Mouse (Mus musculus) midbrain, postnatal 0 days (tissue): ENCODE measurements around the gene Hist1h2bh. TPM values are rescaled to one million over a fixed set of nuclear protein-coding genes. Genes with fewer than 3 reads are reported as not detected.

ENCODE experiments used
- ATAC-seq: fragments of 200-750 bp; cut with Nextera tagmentation; 2 replicates; pipeline ENCODE4 v1.8.0; 2017; ENCODE audit warnings: moderate number of reproducible peaks, mild to moderate bottlenecking, moderate TSS enrichment, moderate library complexity; ENCODE audit not compliant: low FRiP score
- DNase-seq: peaks from one replicate; pipeline ENCODE4 v3.0.0-alpha.2; 2015; ENCODE audit warnings: low spot score
- H3K27ac ChIP-seq: fragments of 300-500 bp; sonication (generic); 2 replicates; pipeline ENCODE4 v1.5.1; 2014; ENCODE audit warnings: low read depth, mild to moderate bottlenecking, low read length, mixed read lengths
- H3K27me3 ChIP-seq: fragments of 300-500 bp; sonication (generic); 2 replicates; pipeline ENCODE4 v1.6.1; 2014; ENCODE audit warnings: low read length, control low read depth, mixed read lengths; ENCODE audit not compliant: insufficient read depth
- H3K36me3 ChIP-seq: fragments of 300-500 bp; sonication (generic); 2 replicates; pipeline ENCODE4 v1.6.1; 2014; ENCODE audit warnings: low read length, control low read depth, mixed read lengths; ENCODE audit not compliant: insufficient read depth
- H3K4me1 ChIP-seq: fragments of 300-500 bp; sonication (generic); 2 replicates; pipeline ENCODE4 v1.6.1; 2014; ENCODE audit warnings: mild to moderate bottlenecking, control low read depth, antibody characterized with exemption, low read length, mixed read lengths; ENCODE audit not compliant: insufficient read depth
- H3K4me2 ChIP-seq: fragments of 300-500 bp; sonication (generic); 2 replicates; pipeline ENCODE4 v1.6.1; 2014; ENCODE audit warnings: low read depth, mild to moderate bottlenecking, low read length, mixed read lengths; ENCODE audit not compliant: poor library complexity, severe bottlenecking
- H3K4me3 ChIP-seq: fragments of 300-500 bp; sonication (generic); 2 replicates; pipeline ENCODE4 v1.5.1; 2014; ENCODE audit warnings: low read depth, mild to moderate bottlenecking, low read length, moderate library complexity
- H3K9ac ChIP-seq: fragments of 300-500 bp; sonication (generic); replicated peaks from 2 replicates; pipeline ENCODE4 v1.6.1; 2014; ENCODE audit warnings: mild to moderate bottlenecking, low read length, moderate library complexity, mixed read lengths; ENCODE audit not compliant: poor library complexity, severe bottlenecking
- H3K9me3 ChIP-seq: fragments of 300-500 bp; sonication (generic); 2 replicates; pipeline ENCODE4 v1.6.1; 2016; ENCODE audit warnings: low read length, control low read depth
- CTCF ChIP-seq: IDR thresholded peaks from 2 replicates; pipeline ENCODE4 v1.5.1; 2016; ENCODE audit warnings: antibody characterized with exemption, mild to moderate bottlenecking
- WGBS: fragments of 180-500 bp; shearing (Covaris S2); extraction: QIAGEN DNeasy Blood & Tissue Kit; methylation state at CpG from one replicate; pipeline ENCODE4 v1.1.7; 2014; 5-methylcytosine and 5-hydroxymethylcytosine counted together
- microRNA-seq: library from miRNA; unstranded; fragments of <30 nt; microRNA quantifications from one replicate; pipeline ENCODE4, GENCODE M21; 2016; ENCODE audit warnings: borderline number of aligned reads
- polyA plus RNA-seq: library from polyadenylated mRNA; unstranded; fragments of >200 nt; fragmentation: Nextera tagmentation; extraction: Ambion mirVana; gene quantifications from 2 replicates; pipeline ENCODE4 v1.2.1, GENCODE M21; 2015
- total RNA-seq: library from RNA; depleted of rRNA; stranded (reverse); fragments of >200 nt; gene quantifications from 2 replicates; pipeline ENCODE4 v1.2.3, GENCODE M21; 2014; rRNA removed

The Hist1h2bh gene
- total and polyA plus RNA-seq, 2 experiments from 2014 or later: 0.16 to 34.2 TPM

DNA sequence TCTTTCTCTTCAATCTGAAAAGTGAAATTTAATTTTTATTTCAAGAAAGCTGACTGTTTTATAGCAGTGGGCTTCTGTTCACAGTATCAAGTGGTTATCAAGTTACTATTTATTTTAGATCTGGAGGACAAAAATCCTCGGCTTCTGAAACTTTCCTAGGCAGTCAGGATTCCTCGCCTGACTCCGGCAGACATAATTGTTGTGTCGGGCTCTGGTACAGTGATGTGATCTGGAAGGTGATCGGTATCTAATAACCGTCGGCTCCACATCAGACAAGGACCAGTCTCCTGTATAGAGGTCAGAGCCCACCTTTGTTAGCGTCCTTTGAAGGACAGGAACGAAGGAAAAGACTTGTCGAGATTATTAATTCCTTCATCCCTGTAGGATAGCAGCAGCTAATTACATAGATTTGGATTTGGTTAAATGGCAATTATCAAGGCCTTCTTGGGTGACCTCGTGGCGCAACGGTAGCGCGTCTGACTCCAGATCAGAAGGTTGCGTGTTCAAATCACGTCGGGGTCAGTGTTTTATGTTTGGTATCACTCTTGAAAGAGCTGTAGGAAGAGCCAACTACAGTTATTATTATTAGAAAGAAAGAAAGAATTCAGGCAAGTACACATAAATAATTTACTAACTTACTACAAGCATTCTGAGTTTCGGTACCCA, 45.4 kb downstream of the Hist1h2bh start:
- Histone ChIP-seq H3K4me1 (no peaks in the 10 kb centered on the region), H3K9ac (no peak overlapping the region), H3K4me2 (peak overlapping the region; percentile 45), H3K27ac (no peak overlapping the region), H3K9me3 (no peaks in the 10 kb centered on the region), H3K36me3 (no peaks in the 10 kb centered on the region), H3K4me3 (peak overlapping the region; percentile 31), H3K27me3 (0 out of 2 replicates have a peak, but pooled peaks cover 4% of the 10 kb centered on the region)
- no peak for ATAC-seq
- WGBS: 7% methylated on average over 19 of the region's 19 CpGs
- DNase-seq: peak; percentile 46
- TF ChIP-seq CTCF: no peak

DNA sequence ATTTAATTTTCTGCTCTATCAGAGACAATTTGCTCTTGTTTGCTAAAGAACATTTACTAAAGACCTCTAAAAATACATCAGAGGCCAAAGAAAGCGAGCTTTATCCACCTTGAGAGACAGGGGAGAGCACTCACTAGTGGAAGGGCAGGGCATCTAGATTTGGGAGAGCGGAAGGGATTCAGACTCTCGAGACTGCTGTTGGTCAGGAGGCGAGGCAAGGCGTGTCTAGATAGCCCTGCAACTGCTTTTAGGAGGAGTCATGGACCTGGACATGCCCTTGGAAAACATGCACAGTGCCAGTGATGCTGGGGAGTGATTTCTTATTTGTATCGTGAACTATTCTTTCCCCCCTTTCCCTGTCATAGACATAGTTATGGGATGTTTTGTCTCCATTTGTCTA, 47.7 kb downstream of the Hist1h2bh start:
- no peaks in the 10 kb centered on the region for H3K4me1 ChIP-seq
- H3K4me3 ChIP-seq: no peak overlapping the region
- no peak overlapping the region for H3K9ac ChIP-seq
- no peaks in the 10 kb centered on the region for H3K36me3 ChIP-seq
- DNase-seq (no peak), ATAC-seq (no peak)
- H3K27me3 ChIP-seq: 0 out of 2 replicates have a peak, but pooled peaks cover 4% of the 10 kb centered on the region
- H3K4me2 ChIP-seq: no peak overlapping the region
- no peaks in the 10 kb centered on the region for H3K9me3 ChIP-seq
- no peak for TF ChIP-seq CTCF
- no peak overlapping the region for H3K27ac ChIP-seq
- WGBS: 84% methylated on average over 6 of the region's 6 CpGs

DNA sequence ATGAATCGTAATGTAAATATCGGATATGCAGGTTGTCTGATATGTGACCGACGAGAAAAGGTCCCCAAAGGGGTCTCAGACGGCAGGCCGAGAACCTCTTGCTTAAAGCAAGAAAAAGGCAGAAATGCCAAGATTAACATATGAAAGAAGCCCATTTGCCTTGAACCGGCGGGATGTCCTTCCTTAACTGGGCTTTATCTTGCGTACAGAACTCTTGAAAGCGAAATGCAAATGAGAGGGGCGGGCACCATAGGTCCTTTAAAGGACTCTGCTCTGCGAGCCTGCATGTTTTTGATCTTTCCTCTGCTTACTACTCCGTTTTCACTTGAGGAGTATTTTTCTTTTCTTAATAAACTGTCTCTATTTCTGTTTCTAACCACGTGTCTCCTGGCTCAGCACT, 51.2 kb downstream of the Hist1h2bh start:
- no peak for TF ChIP-seq CTCF
- ATAC-seq (no peak), DNase-seq (no peak)
- Histone ChIP-seq H3K9me3 (no peaks in the 10 kb centered on the region), H3K27ac (no peak overlapping the region), H3K4me1 (no peaks in the 10 kb centered on the region), H3K36me3 (no peaks in the 10 kb centered on the region), H3K4me2 (peak overlapping the region; percentile 38), H3K9ac (no peak overlapping the region), H3K27me3 (no peaks in the 10 kb centered on the region), H3K4me3 (0 out of 2 replicates have a peak overlapping the region, but pooled peaks have one; percentile 0)
- 6% methylated on average over 14 of the region's 14 CpGs for WGBS

Small RNAs within 50 kb of the gene (microRNA-seq; reads per million reads assigned to microRNA genes)
- gene Gm44297: not detected
- gene Gm44359: not detected
- not detected for gene Gm44394
- gene n-TStga1: not detected

Other genes starting within 250 kb of the Hist1h2bh start
Only the 30 nearest of the 34 such genes appear.
- gene Zfp322a, start 174.2 kb downstream of the Hist1h2bh start, total RNA-seq: 19.7 and 32.5 TPM in 2 replicates
- 31.1 and 31.5 TPM in 2 replicates for gene Zfp322a, start 174.2 kb downstream of the Hist1h2bh start, polyA plus RNA-seq
- 4.9 and 7.3 TPM in 2 replicates for gene Abt1, start 119.5 kb downstream of the Hist1h2bh start, total RNA-seq
- 5.2 and 6.0 TPM in 2 replicates for gene Abt1, start 119.5 kb downstream of the Hist1h2bh start, polyA plus RNA-seq
- 0.05 TPM in 1 of 2 replicates, not detected in the other for gene Btn1a1, start 77.5 kb downstream of the Hist1h2bh start, total RNA-seq
- gene Btn1a1, start 77.5 kb downstream of the Hist1h2bh start, polyA plus RNA-seq: 0.04 and 0.07 TPM in 2 replicates
- 0.16 TPM in 1 of 2 replicates, not detected in the other for gene Btn2a2, start 54.5 kb downstream of the Hist1h2bh start, total RNA-seq
- gene Btn2a2, start 54.5 kb downstream of the Hist1h2bh start, polyA plus RNA-seq: not detected in 2 replicates
- gene Hist1h4h, start 12.3 kb downstream of the Hist1h2bh start, total RNA-seq: 1,176 and 1,474 TPM in 2 replicates
- 3.9 and 4.0 TPM in 2 replicates for gene Hist1h4h, start 12.3 kb downstream of the Hist1h2bh start, polyA plus RNA-seq
- gene Hist1h2af, start 9.5 kb downstream of the Hist1h2bh start, total RNA-seq: 52.3 and 293 TPM in 2 replicates
- 0.54 and 1.5 TPM in 2 replicates for gene Hist1h2af, start 9.5 kb downstream of the Hist1h2bh start, polyA plus RNA-seq
- gene Hist1h3g, start 8.0 kb downstream of the Hist1h2bh start, total RNA-seq: 99.4 and 262 TPM in 2 replicates
- not detected in 2 replicates for gene Hist1h3g, start 8.0 kb downstream of the Hist1h2bh start, polyA plus RNA-seq
- gene Hist1h3f, start 660 bp upstream of the Hist1h2bh start, total RNA-seq: 154 and 239 TPM in 2 replicates
- gene Hist1h3f, start 660 bp upstream of the Hist1h2bh start, polyA plus RNA-seq: 0.21 and 0.23 TPM in 2 replicates
- 684 and 753 TPM in 2 replicates for gene Hist1h4f, start 8.3 kb upstream of the Hist1h2bh start, total RNA-seq
- not detected in 2 replicates for gene Hist1h4f, start 8.3 kb upstream of the Hist1h2bh start, polyA plus RNA-seq
- 21.3 and 23.4 TPM in 2 replicates for gene Hist1h1d, start 9.9 kb upstream of the Hist1h2bh start, total RNA-seq
- gene Hist1h1d, start 9.9 kb upstream of the Hist1h2bh start, polyA plus RNA-seq: 0.04 and 0.07 TPM in 2 replicates
- 203 and 384 TPM in 2 replicates for gene Hist1h3e, start 19.0 kb upstream of the Hist1h2bh start, total RNA-seq
- 1.2 and 1.9 TPM in 2 replicates for gene Hist1h3e, start 19.0 kb upstream of the Hist1h2bh start, polyA plus RNA-seq
- 76.7 and 98.8 TPM in 2 replicates for gene Hist1h2ae, start 27.8 kb upstream of the Hist1h2bh start, total RNA-seq
- 4.5 and 5.9 TPM in 2 replicates for gene Hist1h2ae, start 27.8 kb upstream of the Hist1h2bh start, polyA plus RNA-seq
- gene Hist1h2bg, start 28.0 kb upstream of the Hist1h2bh start, total RNA-seq: 248 and 572 TPM in 2 replicates
- gene Hist1h2bg, start 28.0 kb upstream of the Hist1h2bh start, polyA plus RNA-seq: 2.8 and 4.5 TPM in 2 replicates
- 194 and 327 TPM in 2 replicates for gene Hist1h2bf, start 30.8 kb upstream of the Hist1h2bh start, total RNA-seq
- gene Hist1h2bf, start 30.8 kb upstream of the Hist1h2bh start, polyA plus RNA-seq: 0.43 TPM in 1 of 2 replicates, not detected in the other
- 162 and 232 TPM in 2 replicates for gene Hist1h2ad, start 31.0 kb upstream of the Hist1h2bh start, total RNA-seq
- not detected in 2 replicates for gene Hist1h2ad, start 31.0 kb upstream of the Hist1h2bh start, polyA plus RNA-seq
- gene Hist1h3d, start 32.4 kb upstream of the Hist1h2bh start, total RNA-seq: 49.8 and 92.5 TPM in 2 replicates
- gene Hist1h3d, start 32.4 kb upstream of the Hist1h2bh start, polyA plus RNA-seq: 0.42 and 0.55 TPM in 2 replicates
- 900 and 1,141 TPM in 2 replicates for gene Hist1h4d, start 38.2 kb upstream of the Hist1h2bh start, total RNA-seq
- gene Hist1h4d, start 38.2 kb upstream of the Hist1h2bh start, polyA plus RNA-seq: 18.0 and 18.8 TPM in 2 replicates
- gene Hist1h2be, start 77.7 kb upstream of the Hist1h2bh start, total RNA-seq: 75.1 and 75.2 TPM in 2 replicates
- gene Hist1h2be, start 77.7 kb upstream of the Hist1h2bh start, polyA plus RNA-seq: 0.32 and 0.33 TPM in 2 replicates
- 159 and 160 TPM in 2 replicates for gene Hist1h1e, start 79.2 kb upstream of the Hist1h2bh start, total RNA-seq
- 8.0 and 9.5 TPM in 2 replicates for gene Hist1h1e, start 79.2 kb upstream of the Hist1h2bh start, polyA plus RNA-seq
- 16.6 and 45.8 TPM in 2 replicates for gene Hist1h2ac, start 140.6 kb upstream of the Hist1h2bh start, total RNA-seq
- gene Hist1h2ac, start 140.6 kb upstream of the Hist1h2bh start, polyA plus RNA-seq: 0.21 and 0.28 TPM in 2 replicates
- 66.3 and 125 TPM in 2 replicates for gene Hist1h2bc, start 140.8 kb upstream of the Hist1h2bh start, total RNA-seq
- gene Hist1h2bc, start 140.8 kb upstream of the Hist1h2bh start, polyA plus RNA-seq: 23.7 and 28.6 TPM in 2 replicates
- 0.93 TPM in 1 of 2 replicates, not detected in the other for gene Hist1h1t, start 152.4 kb upstream of the Hist1h2bh start, total RNA-seq
- not detected in 2 replicates for gene Hist1h1t, start 152.4 kb upstream of the Hist1h2bh start, polyA plus RNA-seq
- 622 and 783 TPM in 2 replicates for gene Hist1h4c, start 155.1 kb upstream of the Hist1h2bh start, total RNA-seq
- 1.5 and 2.2 TPM in 2 replicates for gene Hist1h4c, start 155.1 kb upstream of the Hist1h2bh start, polyA plus RNA-seq
- 1.8 and 2.5 TPM in 2 replicates for gene Hfe, start 167.5 kb upstream of the Hist1h2bh start, total RNA-seq
- 4.0 and 5.8 TPM in 2 replicates for gene Hfe, start 167.5 kb upstream of the Hist1h2bh start, polyA plus RNA-seq
- 243 and 275 TPM in 2 replicates for gene Hist1h1c, start 195.4 kb upstream of the Hist1h2bh start, total RNA-seq
- gene Hist1h1c, start 195.4 kb upstream of the Hist1h2bh start, polyA plus RNA-seq: 26.1 and 26.5 TPM in 2 replicates
- 206 and 420 TPM in 2 replicates for gene Hist1h3c, start 202.2 kb upstream of the Hist1h2bh start, total RNA-seq
- not detected in 2 replicates for gene Hist1h3c, start 202.2 kb upstream of the Hist1h2bh start, polyA plus RNA-seq
- gene Hist1h2bb, start 203.3 kb upstream of the Hist1h2bh start, total RNA-seq: 491 and 821 TPM in 2 replicates
- 0.61 TPM in 1 of 2 replicates, not detected in the other for gene Hist1h2bb, start 203.3 kb upstream of the Hist1h2bh start, polyA plus RNA-seq
- gene Hist1h2ab, start 207.7 kb upstream of the Hist1h2bh start, total RNA-seq: 98.5 and 290 TPM in 2 replicates
- gene Hist1h2ab, start 207.7 kb upstream of the Hist1h2bh start, polyA plus RNA-seq: 2.1 and 2.4 TPM in 2 replicates
- gene Hist1h3b, start 208.9 kb upstream of the Hist1h2bh start, total RNA-seq: 124 and 290 TPM in 2 replicates
- 0.50 and 0.51 TPM in 2 replicates for gene Hist1h3b, start 208.9 kb upstream of the Hist1h2bh start, polyA plus RNA-seq
- gene Hist1h4b, start 213.6 kb upstream of the Hist1h2bh start, total RNA-seq: 143 and 315 TPM in 2 replicates
- 1.6 and 2.0 TPM in 2 replicates for gene Hist1h4b, start 213.6 kb upstream of the Hist1h2bh start, polyA plus RNA-seq